Mouse (Mus musculus): ENCODE results near the gene Rufy1. TPM values are rescaled to one million over a fixed set of nuclear protein-coding genes. Genes with fewer than 3 reads are reported as not detected.
A peak's percentile ranks its signal among the peaks of the same experiment; 100 is the strongest.

Gene Rufy1
- polyA plus RNA-seq, 1 experiment, result 10.7 TPM

DNA sequence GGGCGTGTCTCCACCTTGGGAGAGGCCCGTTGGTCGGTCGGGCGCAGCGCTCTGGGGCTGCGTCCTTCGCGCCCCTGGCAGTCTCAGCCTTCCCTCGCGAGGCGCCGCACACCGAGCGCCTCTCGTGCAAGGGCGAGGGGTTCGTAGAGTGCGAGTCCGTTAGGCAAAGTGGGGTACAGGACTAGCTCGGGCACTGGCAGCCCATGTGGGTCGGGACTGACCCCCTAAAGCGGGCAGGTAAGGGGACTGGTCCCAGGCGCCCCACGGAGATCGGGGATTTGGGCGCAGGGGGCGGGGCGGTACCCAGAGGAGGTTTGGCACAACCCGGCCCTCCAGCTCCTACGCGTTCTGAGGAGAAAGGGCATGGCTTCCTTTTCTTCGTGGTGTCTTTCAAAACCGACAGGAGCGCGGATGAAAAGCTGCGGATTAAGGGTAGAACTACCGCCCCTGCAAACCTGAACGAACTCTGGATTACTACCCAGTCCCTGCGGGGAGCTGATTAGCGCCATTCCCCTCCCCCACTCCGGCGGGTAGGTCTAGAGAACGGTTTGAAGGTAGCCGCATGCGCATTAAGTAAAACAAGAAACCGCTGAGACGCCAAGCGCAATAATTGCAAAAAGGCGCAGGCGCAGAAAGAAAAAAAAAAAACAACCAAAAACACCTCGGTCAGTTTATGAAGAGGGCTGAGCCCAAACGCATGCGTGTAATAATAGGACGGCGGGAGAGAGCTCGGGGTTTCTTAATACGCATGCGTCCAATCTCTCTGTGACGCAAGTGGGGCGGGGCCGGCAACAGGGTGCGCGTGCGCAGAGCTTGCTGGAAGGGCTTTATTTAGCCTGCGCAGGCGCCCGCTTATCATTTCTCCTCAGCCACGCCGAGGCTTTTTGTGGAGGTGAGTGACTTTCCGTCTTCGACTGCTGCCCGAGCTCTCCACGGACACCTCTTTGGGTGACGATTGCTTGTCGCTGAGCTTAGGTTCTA lies 53.7 kb downstream of the Rufy1 start, which contains the start of gene Hnrnph1:
Gene Hnrnph1, plus strand, starts transcription at position 80 of the 981 bp plus-strand sequence.
- H3K27ac ChIP-seq (ENCODE audit: control insufficient read depth, insufficient read depth, low read length), result peak within 1 kb of the TSS; percentile 96
- peak; percentile 95 for TF ChIP-seq POLR2A (IDR thresholded peaks at IDR 0.05; ENCODE audit: control insufficient read depth, extremely low read depth, insufficient read depth, low read length, poor library complexity)
- peak; percentile 43; the same call in 1 of the 2 replicates for TF ChIP-seq CTCF (IDR thresholded peaks at IDR 0.05; ENCODE audit: borderline replicate concordance, control insufficient read depth, extremely low read depth, insufficient read depth, low read length, poor library complexity)
- DNase-seq, result peak; percentile 99
- no peaks in the 10 kb centered on the region for H3K27me3 ChIP-seq (ENCODE audit: control insufficient read depth, insufficient read depth, low read length)
- peak within 1 kb of the TSS; percentile 90 for H3K4me3 ChIP-seq (ENCODE audit: control insufficient read depth, insufficient read depth, low read length)
- WGBS, result under 1% methylated on average over 76 of the region's 76 CpGs
- H3K4me1 ChIP-seq (replicated peaks; ENCODE audit: control insufficient read depth, insufficient read depth, low read length), result peaks cover 4% of the 10 kb centered on the region
- H3K36me3 ChIP-seq (ENCODE audit: control insufficient read depth, insufficient read depth, low read length), result peaks cover 23% of the 10 kb centered on the region

DNA sequence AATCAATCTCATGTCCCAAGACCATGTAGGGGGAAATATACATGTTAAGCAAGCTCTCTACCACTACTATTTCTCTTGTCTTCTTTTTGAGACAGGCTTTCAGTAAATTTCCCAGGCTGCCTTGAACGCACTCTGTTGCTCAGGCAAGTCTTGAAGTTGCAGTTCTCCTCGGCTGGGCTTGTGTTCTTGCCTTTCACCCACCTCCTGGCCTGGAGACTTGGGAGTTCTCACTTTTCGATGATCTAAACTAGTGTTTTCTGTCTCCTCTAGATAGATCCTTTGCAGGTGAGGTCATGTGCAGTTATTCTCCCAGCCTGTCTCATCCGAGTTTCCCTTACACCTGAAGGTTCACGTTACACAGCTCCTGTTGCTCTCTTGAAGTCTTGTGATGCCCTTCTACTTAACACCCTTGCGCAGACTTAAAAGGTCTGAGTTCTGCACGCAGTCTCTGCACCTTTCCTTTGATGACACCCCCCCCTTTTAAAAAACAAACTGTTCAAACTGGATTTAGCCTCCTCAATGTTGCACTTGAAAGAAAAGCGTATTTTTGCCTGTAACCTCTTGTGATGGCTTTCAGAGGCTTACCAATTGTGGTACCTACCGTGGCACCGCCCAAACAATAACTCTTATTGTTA lies 54.7 kb downstream of the Rufy1 start:
- peak; percentile 11 for DNase-seq
- WGBS, result 20% methylated on average over 10 of the region's 10 CpGs
- H3K36me3 ChIP-seq (ENCODE audit: control insufficient read depth, insufficient read depth, low read length), result peaks cover 17% of the 10 kb centered on the region
- peak overlapping the region; percentile 90 for H3K27ac ChIP-seq (ENCODE audit: control insufficient read depth, insufficient read depth, low read length)
- peaks cover 4% of the 10 kb centered on the region for H3K4me1 ChIP-seq (replicated peaks; ENCODE audit: control insufficient read depth, insufficient read depth, low read length)
- peak overlapping the region; percentile 77 for H3K4me3 ChIP-seq (ENCODE audit: control insufficient read depth, insufficient read depth, low read length)
- H3K27me3 ChIP-seq (ENCODE audit: control insufficient read depth, insufficient read depth, low read length), result no peaks in the 10 kb centered on the region
- TF ChIP-seq POLR2A (IDR thresholded peaks at IDR 0.05; ENCODE audit: control insufficient read depth, extremely low read depth, insufficient read depth, low read length, poor library complexity) (no peak), CTCF (IDR thresholded peaks at IDR 0.05; ENCODE audit: borderline replicate concordance, control insufficient read depth, extremely low read depth, insufficient read depth, low read length, poor library complexity) (no peak)

DNA sequence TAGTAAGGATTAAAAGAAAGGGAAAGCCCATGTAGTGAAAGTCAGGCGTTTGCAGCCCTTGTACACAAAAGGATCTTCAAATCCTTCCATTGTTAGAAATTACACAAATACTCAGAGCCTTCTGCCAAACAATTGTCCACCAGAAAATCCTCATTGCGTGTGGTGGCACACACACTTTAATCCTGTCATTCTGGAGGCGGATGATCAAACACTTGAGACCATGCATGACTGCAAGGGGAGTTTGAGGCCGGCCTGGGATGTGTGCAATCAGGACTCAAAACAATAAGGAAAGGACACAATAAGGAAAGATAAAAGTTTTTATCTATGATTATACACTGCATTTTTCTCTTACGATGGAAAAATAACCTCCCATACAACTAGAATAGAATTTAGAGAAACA lies 55.5 kb downstream of the Rufy1 start:
- Histone ChIP-seq H3K36me3 (ENCODE audit: control insufficient read depth, insufficient read depth, low read length) (peaks cover 14% of the 10 kb centered on the region), H3K27ac (ENCODE audit: control insufficient read depth, insufficient read depth, low read length) (no peak overlapping the region), H3K27me3 (ENCODE audit: control insufficient read depth, insufficient read depth, low read length) (no peaks in the 10 kb centered on the region), H3K4me3 (ENCODE audit: control insufficient read depth, insufficient read depth, low read length) (no peak overlapping the region), H3K4me1 (replicated peaks; ENCODE audit: control insufficient read depth, insufficient read depth, low read length) (peaks cover 4% of the 10 kb centered on the region)
- WGBS, result 91% methylated on average over 5 of the region's 5 CpGs
- TF ChIP-seq CTCF (IDR thresholded peaks at IDR 0.05; ENCODE audit: borderline replicate concordance, control insufficient read depth, extremely low read depth, insufficient read depth, low read length, poor library complexity) (no peak), POLR2A (IDR thresholded peaks at IDR 0.05; ENCODE audit: control insufficient read depth, extremely low read depth, insufficient read depth, low read length, poor library complexity) (no peak)
- DNase-seq, result no peak

DNA sequence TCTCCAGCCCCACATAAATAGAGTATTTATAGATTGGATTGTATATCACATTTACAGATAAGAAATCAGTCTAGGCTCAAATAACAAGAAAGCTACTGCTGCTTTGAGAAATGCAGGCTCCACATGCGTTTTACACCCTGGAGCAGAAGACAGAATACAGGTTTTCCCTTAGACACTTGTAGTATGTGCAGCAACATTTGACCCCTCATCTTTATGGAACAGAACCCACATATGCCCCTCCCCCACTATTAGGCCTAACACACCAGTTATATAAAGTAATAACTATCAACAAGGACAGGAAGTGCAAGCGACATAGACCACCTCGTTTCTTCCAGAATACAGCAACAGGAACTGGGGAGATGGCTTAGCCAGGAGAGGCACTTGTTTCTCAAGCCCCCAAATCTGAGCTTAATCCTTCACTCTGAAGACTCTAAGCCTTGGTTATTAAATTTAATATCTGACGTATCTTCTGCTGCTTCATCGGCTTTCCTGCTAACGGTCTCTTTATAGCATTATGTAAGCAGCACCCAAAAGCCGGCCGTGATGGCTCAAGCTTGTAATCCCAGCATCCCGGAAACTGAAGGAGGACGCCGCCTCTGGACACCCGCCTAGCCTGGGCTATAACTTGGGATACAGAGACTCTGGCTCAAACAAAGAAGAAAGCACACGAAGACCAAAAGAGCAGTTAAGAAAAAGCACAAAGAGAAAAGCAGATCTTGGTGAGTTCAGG lies 56.5 kb downstream of the Rufy1 start:
- 95% methylated on average over 13 of the region's 13 CpGs for WGBS
- TF ChIP-seq CTCF (IDR thresholded peaks at IDR 0.05; ENCODE audit: borderline replicate concordance, control insufficient read depth, extremely low read depth, insufficient read depth, low read length, poor library complexity), result no peak
- TF ChIP-seq POLR2A (IDR thresholded peaks at IDR 0.05; ENCODE audit: control insufficient read depth, extremely low read depth, insufficient read depth, low read length, poor library complexity), result no peak
- no peaks in the 10 kb centered on the region for H3K27me3 ChIP-seq (ENCODE audit: control insufficient read depth, insufficient read depth, low read length)
- peaks cover 7% of the 10 kb centered on the region for H3K36me3 ChIP-seq (ENCODE audit: control insufficient read depth, insufficient read depth, low read length)
- DNase-seq, result no peak
- no peak overlapping the region for H3K27ac ChIP-seq (ENCODE audit: control insufficient read depth, insufficient read depth, low read length)
- H3K4me1 ChIP-seq (replicated peaks; ENCODE audit: control insufficient read depth, insufficient read depth, low read length), result peaks cover 4% of the 10 kb centered on the region
- no peak overlapping the region for H3K4me3 ChIP-seq (ENCODE audit: control insufficient read depth, insufficient read depth, low read length)

DNA sequence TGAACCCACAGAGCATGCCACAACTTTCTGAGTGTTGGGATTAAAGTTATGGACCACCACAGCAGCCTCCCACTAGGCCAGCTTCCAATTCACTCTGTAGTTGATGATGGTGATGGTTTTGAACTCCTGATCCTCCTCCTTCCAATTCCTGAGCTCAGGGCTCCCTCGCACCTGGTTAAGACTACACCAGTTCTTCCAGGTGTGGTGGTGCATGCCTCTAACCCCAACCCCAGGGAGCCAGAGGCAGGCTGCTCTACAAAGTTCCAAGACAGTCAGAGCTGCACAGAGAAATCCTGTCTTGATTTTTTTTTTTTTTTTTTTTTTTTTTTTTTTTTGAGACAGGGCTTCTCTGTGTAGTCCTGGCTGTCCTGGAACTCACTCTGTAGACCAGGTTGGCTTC lies 57.3 kb downstream of the Rufy1 start:
- peaks cover 4% of the 10 kb centered on the region for H3K4me1 ChIP-seq (replicated peaks; ENCODE audit: control insufficient read depth, insufficient read depth, low read length)
- H3K27ac ChIP-seq (ENCODE audit: control insufficient read depth, insufficient read depth, low read length), result no peak overlapping the region
- H3K27me3 ChIP-seq (ENCODE audit: control insufficient read depth, insufficient read depth, low read length), result no peaks in the 10 kb centered on the region
- WGBS, result 93% methylated on average over 1 of the region's 1 CpGs
- no peaks in the 10 kb centered on the region for H3K36me3 ChIP-seq (ENCODE audit: control insufficient read depth, insufficient read depth, low read length)
- no peak for TF ChIP-seq POLR2A (IDR thresholded peaks at IDR 0.05; ENCODE audit: control insufficient read depth, extremely low read depth, insufficient read depth, low read length, poor library complexity)
- no peak for TF ChIP-seq CTCF (IDR thresholded peaks at IDR 0.05; ENCODE audit: borderline replicate concordance, control insufficient read depth, extremely low read depth, insufficient read depth, low read length, poor library complexity)
- no peak overlapping the region for H3K4me3 ChIP-seq (ENCODE audit: control insufficient read depth, insufficient read depth, low read length)
- no peak for DNase-seq

DNA sequence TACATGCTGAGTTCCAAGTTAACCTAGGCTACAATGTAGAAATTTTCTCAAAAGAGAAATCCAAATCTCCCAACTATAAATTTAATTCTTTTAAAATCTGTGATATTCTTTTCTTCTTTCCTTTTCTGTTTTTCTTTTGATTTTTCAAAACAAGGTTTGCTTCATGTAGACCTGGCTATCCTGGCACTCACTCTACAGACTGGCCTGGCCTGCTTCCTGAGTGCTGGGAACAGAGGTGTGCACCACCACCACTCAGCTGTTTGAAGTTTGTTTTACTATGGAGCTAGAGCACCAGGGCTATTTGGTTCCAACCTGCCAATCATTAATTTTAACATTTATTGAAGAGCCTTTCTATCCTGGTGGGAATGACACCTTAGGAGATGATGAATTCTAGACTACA lies 57.8 kb downstream of the Rufy1 start:
- TF ChIP-seq POLR2A (IDR thresholded peaks at IDR 0.05; ENCODE audit: control insufficient read depth, extremely low read depth, insufficient read depth, low read length, poor library complexity), result no peak
- TF ChIP-seq CTCF (IDR thresholded peaks at IDR 0.05; ENCODE audit: borderline replicate concordance, control insufficient read depth, extremely low read depth, insufficient read depth, low read length, poor library complexity), result no peak
- Histone ChIP-seq H3K4me3 (ENCODE audit: control insufficient read depth, insufficient read depth, low read length) (no peak overlapping the region), H3K36me3 (ENCODE audit: control insufficient read depth, insufficient read depth, low read length) (no peaks in the 10 kb centered on the region), H3K4me1 (replicated peaks; ENCODE audit: control insufficient read depth, insufficient read depth, low read length) (peaks cover 4% of the 10 kb centered on the region), H3K27ac (ENCODE audit: control insufficient read depth, insufficient read depth, low read length) (no peak overlapping the region), H3K27me3 (ENCODE audit: control insufficient read depth, insufficient read depth, low read length) (no peaks in the 10 kb centered on the region)
- DNase-seq, result no peak
